Mouse (Mus musculus) gastrocnemius, postnatal 36 days (tissue): ENCODE measurements around the gene Rnf38. TPM values are rescaled to one million over a fixed set of nuclear protein-coding genes. Genes with fewer than 3 reads are reported as not detected.

Experiments used
- DNase-seq, 2 experiments: peaks; one replicate each; pipeline ENCODE4 v3.0.0; 2022
- intact Hi-C: fragments of 180-260 bp; cut with DNase I; formaldehyde crosslinking; loops from one replicate; pipeline ENCODE4 v1.15.1; 2025
- long read RNA-seq, 2 experiments: library from polyadenylated mRNA; stranded (forward); transcript quantifications; one replicate each; pipeline ENCODE4 v2.0.0; 2021
- total RNA-seq, 2 experiments: library from RNA; stranded (reverse); gene quantifications; 2 replicates each; pipeline ENCODE4 v1.2.3; 2021

Gene Rnf38
- total RNA-seq = 10 to 100 TPM; 14.4 to 14.7 TPM
- long read RNA-seq, experiment 1 = 0 reads
- long read RNA-seq, experiment 2, partial matches to known transcripts = 0 of 1 reads
- long read RNA-seq, experiment 2, other reads (novel, unspliced or antisense) = 1 of 1 reads

GRCm38 (mm10) chr4:44233713-44234003 lies at the start of gene Rnf38:
Gene Rnf38 (minus strand): TSS chr4:44233789.
- intact Hi-C loops = loop anchor here (2.0 kb wide), 1 partner anchor 65 kb away; no protein-coding TSS in a partner anchor
- DNase-seq = no peak

DNA sequence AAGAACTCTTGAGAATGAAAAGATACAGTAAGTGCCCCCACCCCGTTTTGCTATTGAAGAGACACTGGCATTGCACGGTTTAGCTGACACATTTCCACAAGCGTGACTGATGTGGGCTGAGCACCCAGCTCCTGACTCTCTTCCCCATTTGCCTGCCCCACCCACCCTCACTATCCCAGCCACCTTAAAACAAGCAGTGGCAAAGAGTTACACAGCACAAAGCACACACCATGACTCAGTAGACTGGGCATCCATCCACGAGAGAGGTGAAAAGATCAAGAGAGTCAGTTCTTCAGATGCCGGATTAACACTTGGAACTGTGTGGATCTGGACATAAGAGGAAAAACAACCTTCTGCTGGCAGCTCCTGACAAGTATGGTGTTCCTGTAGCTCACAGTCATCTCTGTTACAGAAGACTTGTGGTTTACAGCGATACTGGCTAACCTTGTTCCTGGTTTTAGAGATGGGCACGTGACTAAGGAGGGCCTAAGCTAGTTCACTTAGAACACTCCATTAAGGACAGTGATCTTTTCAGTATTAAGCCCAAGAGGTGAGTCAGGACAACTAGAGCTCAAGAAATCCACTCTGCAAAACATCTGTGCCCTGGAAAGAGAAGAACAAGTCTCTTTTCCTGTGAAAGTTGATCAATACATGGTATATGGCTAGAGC lies 48.1 kb upstream of the Rnf38 start:
- intact Hi-C loops = no loop called here
- DNase-seq = no peak

- intact Hi-C loops = no loop called here
- no peak for DNase-seq
Measured at GRCm38 (mm10) chr4:44271134-44271533, 37.5 kb upstream of the Rnf38 start.

- no peak for DNase-seq
- intact Hi-C loops = no loop called here
Measured at GRCm38 (mm10) chr4:44269376-44269817, 35.8 kb upstream of the Rnf38 start.

DNA sequence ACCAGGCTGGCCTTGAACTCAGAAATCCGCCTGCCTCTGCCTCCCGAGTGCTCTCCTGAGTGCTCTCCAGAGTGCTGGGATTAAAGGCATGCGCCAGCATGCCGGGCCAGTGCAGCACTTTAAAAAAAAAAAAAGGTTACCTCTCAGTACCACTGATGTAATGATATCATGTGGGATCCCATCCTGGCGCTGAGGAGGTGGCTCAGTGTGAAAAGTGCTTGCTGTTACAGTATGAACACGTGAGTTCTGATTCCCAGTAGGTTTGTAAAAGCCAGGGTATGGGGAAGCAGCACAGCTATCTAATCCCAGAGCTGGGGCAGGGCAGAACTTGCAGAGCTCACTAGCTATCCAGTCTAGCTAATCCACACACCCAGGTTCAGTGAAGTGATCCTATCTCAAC lies 33.8 kb upstream of the Rnf38 start:
- intact Hi-C loops = no loop called here
- no peak for DNase-seq

DNA sequence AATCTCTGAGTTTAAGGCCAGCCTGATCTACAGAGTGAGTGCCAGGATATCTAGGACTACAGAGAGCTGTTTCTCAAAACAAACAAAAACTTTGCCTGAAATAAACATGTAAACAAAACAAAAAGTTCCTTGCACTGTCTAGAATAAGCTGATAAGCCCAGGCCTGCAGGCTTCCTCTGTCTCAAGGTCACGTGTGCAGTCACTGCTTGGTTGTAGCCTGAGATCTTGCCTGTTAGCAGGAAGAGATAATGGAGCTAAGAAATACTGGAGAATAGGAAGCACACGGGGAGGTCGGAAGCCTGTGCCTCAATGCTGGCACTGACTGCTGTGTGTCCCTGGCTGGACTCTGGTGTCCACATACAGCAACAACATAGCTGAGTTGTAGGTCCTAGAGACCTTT lies 31.9 kb upstream of the Rnf38 start:
- no peak for DNase-seq
- intact Hi-C loops = no loop called here

GRCm38 (mm10) chr4:44260244-44260643 lies 26.7 kb upstream of the Rnf38 start:
- intact Hi-C loops = no loop called here
- no peak for DNase-seq

- intact Hi-C loops = no loop called here
Measured at GRCm38 (mm10) chr4:44259126-44259525, 25.5 kb upstream of the Rnf38 start.

GRCm38 (mm10) chr4:44254579-44254978 lies 21.0 kb upstream of the Rnf38 start:
- intact Hi-C loops = no loop called here
- DNase-seq = no peak

More at GRCm38 (mm10) chr4:44259126-44259525, 25.5 kb upstream of the Rnf38 start:
- DNase-seq = no peak

DNA sequence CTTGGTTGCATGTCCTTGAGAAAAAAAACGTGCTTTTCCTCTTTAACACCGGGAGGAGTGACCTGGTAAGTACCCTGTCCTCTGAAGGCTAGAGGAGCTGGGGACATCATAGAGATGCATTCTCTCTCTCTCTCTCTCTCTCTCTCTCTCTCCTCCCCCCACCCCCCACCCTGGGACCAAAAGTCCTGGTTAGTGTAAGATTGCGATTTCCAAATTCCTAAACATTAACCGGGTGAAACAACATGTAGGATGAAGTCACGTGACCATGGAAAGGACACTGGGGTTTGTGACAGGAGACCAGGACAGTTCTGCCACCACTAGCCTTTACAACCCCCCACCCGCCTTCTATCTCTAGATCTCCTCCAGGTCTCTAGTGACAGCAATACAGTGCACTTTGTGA lies 19.6 kb upstream of the Rnf38 start:
- no peak for DNase-seq
- intact Hi-C loops = no loop called here

GRCm38 (mm10) chr4:44251966-44252916 lies 18.7 kb upstream of the Rnf38 start:
- no peak for DNase-seq
- intact Hi-C loops = no loop called here

DNA sequence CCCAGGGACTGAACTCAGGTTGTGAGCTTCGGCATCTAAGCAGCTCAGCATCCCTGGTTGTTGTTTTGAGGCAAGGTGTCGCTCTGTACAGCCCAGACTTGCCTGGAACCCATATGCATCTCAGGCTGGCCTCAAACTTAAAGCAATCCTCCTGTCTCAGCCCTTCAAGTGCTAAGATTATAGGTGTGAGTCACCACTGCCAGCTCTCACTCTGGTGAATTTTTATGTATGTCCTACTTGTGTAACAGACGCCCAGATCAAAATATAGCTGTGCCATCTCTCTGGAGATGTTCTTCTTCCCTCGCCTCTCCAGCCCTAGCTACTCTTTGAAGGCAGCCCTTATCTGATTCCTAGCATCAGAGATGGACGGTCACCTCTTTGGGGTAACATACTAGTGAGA lies 17.9 kb upstream of the Rnf38 start:
- no peak for DNase-seq
- intact Hi-C loops = no loop called here

DNA sequence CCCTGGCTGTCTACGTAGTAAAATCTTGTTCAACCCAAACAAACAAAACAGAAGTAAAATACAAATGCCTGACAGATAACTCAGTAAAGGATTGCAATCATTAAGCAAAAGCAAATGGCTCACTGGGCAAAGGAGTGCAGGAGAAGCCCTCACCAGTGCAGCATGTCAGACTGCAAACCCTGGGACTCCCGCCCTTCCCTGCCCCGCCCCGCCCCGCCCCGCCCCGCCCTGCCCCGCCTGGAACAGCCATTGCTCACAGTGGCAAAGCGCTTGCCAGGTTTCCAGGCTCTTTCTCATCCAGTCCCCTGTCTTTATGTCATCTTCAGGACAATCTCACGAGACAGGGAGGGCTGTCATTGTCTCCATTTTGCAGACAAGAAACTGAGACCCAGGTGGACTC lies 16.1 kb upstream of the Rnf38 start:
- no peak for DNase-seq
- intact Hi-C loops = no loop called here

DNA sequence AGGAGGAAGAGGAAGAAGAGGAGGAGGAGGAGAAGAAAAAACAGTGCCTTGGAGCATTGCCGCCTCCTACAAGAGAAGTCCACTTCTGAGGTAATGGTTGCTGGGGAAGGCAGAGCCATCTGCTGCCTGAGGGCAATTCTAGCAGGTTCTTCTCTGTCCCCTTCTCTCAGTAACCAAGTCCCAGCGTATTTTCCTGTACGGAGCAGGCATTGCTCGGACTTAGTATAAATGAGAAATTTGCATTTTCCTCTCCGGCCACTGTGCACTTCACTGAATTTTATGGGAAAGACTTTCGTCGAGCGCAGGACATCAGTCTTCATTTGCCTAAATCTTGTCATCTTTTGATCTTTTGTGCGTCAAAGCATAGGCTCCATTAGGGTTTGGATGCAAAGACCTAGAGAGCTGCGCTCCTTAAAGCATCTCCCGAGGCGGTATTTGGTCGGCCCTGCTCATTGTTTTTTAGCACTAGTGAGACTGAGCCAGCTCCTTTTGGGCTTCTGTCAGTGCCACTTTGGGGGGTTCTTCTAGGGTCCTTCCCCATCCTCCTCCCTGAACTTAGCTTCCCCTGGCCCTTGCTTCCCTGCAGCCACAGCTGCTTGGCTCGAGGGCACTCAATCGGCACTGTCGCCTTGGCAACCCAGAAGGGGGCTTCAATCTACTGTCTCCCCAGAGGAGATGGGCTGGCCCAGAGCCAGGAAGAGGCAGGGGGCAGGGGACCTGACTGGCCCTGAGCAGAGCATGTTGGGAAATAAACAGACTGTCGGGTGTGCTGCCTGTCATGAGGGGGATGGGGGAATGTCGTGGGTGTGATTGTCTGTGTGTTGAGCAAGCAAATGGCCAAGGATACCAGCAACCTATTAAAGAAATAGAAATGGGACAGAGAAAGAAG lies 13.7 kb upstream of the Rnf38 start:
- no peak for DNase-seq
- intact Hi-C loops = no loop called here

- intact Hi-C loops = no loop called here
- DNase-seq = no peak
Measured at GRCm38 (mm10) chr4:44246285-44246684, 12.7 kb upstream of the Rnf38 start.

DNA sequence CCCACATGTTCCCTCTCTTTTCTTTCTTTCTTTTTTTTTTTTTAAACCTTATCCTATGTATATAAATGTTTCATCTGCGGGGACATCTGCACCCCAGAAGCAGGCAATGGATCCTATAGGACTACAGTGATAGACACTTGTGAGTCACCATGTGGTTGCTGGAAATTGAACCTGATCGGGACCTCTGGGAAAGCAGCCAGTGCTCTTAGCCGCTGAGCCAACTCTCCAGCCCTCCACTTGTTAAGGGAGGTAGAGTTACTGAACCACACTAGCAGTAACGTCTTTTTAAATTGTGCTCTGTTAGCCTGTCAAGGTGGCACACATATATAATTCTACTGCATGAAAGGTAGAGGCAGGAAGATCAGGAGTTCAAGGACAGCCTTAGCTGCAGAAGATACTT lies 8.0 kb upstream of the Rnf38 start:
- no peak for DNase-seq
- intact Hi-C loops = no loop called here

- intact Hi-C loops = loop anchor here (2.0 to 5.0 kb wide), 2 partner anchors 56 to 67 kb away; no protein-coding TSS in a partner anchor
- no peak for DNase-seq
Measured at GRCm38 (mm10) chr4:44235946-44236345, 2.4 kb upstream of the Rnf38 start.

DNA sequence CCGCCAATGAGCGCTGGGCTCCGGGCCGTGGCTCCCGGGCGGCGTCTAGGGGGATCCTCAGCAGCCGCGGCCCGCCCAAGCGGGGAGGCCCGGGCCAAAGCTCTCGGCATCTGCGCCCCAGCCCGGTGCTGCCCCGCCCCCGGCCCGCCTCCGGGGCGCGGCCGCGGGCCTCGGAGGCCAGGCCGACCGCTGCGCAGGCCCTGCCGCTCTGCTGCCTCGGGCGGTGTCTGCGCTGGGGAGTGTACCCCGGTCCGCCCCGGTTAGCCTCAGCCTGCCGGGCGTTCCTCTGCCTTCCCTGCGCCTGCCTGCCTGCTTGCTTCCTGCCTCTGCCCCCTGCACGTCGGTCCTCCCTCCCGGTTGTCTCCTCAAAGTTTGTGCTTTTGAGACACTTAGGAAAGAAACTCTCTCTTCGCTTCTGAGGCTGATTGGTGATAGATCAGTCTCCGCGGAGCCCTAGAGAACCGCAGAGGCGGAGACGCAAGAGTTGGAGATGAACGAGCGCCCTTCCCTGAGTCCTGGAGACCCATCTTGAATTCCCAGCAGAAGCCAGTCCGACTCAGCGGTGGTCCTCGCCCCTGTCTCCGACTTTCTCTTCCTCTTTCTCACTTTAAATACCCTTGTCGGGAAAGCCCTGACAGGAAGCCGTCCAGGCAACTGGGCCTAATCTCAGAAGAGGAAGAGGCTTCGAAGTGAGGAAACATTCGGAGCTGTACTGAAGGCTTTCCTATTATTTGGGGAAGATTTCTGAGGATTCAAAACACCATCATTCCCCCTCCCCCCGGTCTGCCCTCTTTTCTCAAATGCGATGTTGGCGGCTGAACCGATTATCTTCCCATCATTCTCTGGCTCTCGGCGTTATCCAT lies 646 bp upstream of the Rnf38 start:
- intact Hi-C loops = loop anchor here (2.0 kb wide), 1 partner anchor 65 kb away; no protein-coding TSS in a partner anchor

More for the DNA sequence above, 646 bp upstream of the Rnf38 start:
- DNase-seq = peak; percentile 83 to 91
